Mouse (Mus musculus): ENCODE results near the gene Rxrg. TPM values are rescaled to one million over a fixed set of nuclear protein-coding genes. Genes with fewer than 3 reads are reported as not detected.
A peak's percentile ranks its signal among the peaks of the same experiment; 100 is the strongest.

The Rxrg gene
- total and polyA plus RNA-seq, 2 experiments from 2014 or later: 19.4 to 22.3 TPM

GRCm38 (mm10) chr1:167661123-167661522, 62.9 kb downstream of the Rxrg start:
- H3K36me3 ChIP-seq (ENCODE audit: insufficient read depth, low read length): no peaks in the 10 kb centered on the region
- no peaks in the 10 kb centered on the region for H3K9me3 ChIP-seq (ENCODE audit: low read length)
- no peak overlapping the region for H3K27ac ChIP-seq
- DNase-seq (ENCODE audit: low spot score): no peak
- H3K4me1 ChIP-seq (ENCODE audit: insufficient read depth, low read length): peaks cover 3% of the 10 kb centered on the region; the same call in 1 of the 2 replicates
- peak overlapping the region; percentile 64 for H3K4me2 ChIP-seq (ENCODE audit: low read depth, low read length)
- ATAC-seq: peak; percentile 88
- WGBS: 2% methylated on average over 19 of the region's 19 CpGs
- no peak for TF ChIP-seq CTCF (IDR thresholded peaks at IDR 0.05; ENCODE audit: low read depth)
- peak overlapping the region; percentile 21; the same call in 1 of the 2 replicates for H3K9ac ChIP-seq (replicated peaks; ENCODE audit: low read length)
- peaks cover 5% of the 10 kb centered on the region; the same call in 1 of the 2 replicates for H3K27me3 ChIP-seq (ENCODE audit: insufficient read depth, low read length)
- H3K4me3 ChIP-seq (ENCODE audit: low read length): peak overlapping the region; percentile 31

GRCm38 (mm10) chr1:167663136-167663535, 65.0 kb downstream of the Rxrg start:
- Histone ChIP-seq H3K9ac (replicated peaks; ENCODE audit: low read length) (no peak overlapping the region), H3K4me1 (ENCODE audit: insufficient read depth, low read length) (peaks cover 3% of the 10 kb centered on the region; the same call in 1 of the 2 replicates), H3K27ac (no peak overlapping the region), H3K36me3 (ENCODE audit: insufficient read depth, low read length) (no peaks in the 10 kb centered on the region), H3K4me2 (ENCODE audit: low read depth, low read length) (no peak overlapping the region), H3K27me3 (ENCODE audit: insufficient read depth, low read length) (peaks cover 5% of the 10 kb centered on the region; the same call in 1 of the 2 replicates), H3K4me3 (ENCODE audit: low read length) (no peak overlapping the region), H3K9me3 (ENCODE audit: low read length) (no peaks in the 10 kb centered on the region)
- no peak for DNase-seq (ENCODE audit: low spot score)
- ATAC-seq: no peak
- TF ChIP-seq CTCF (IDR thresholded peaks at IDR 0.05; ENCODE audit: low read depth): no peak
- WGBS: 57% methylated on average over 5 of the region's 5 CpGs

GRCm38 (mm10) chr1:167669796-167670195, 71.6 kb downstream of the Rxrg start:
- Histone ChIP-seq H3K4me3 (ENCODE audit: low read length) (no peak overlapping the region), H3K9me3 (ENCODE audit: low read length) (no peaks in the 10 kb centered on the region), H3K4me1 (ENCODE audit: insufficient read depth, low read length) (no peaks in the 10 kb centered on the region), H3K27me3 (ENCODE audit: insufficient read depth, low read length) (0 out of 2 replicates have a peak, but pooled peaks cover 17% of the 10 kb centered on the region), H3K27ac (no peak overlapping the region), H3K9ac (replicated peaks; ENCODE audit: low read length) (no peak overlapping the region), H3K4me2 (ENCODE audit: low read depth, low read length) (no peak overlapping the region), H3K36me3 (ENCODE audit: insufficient read depth, low read length) (no peaks in the 10 kb centered on the region)
- ATAC-seq: peak; percentile 49
- peak; percentile 74 for DNase-seq (ENCODE audit: low spot score)
- TF ChIP-seq CTCF (IDR thresholded peaks at IDR 0.05; ENCODE audit: low read depth): peak; percentile 86
- 36% methylated on average over 6 of the region's 6 CpGs for WGBS

GRCm38 (mm10) chr1:167672433-167672987, 74.3 kb downstream of the Rxrg start:
- no peak for DNase-seq (ENCODE audit: low spot score)
- Histone ChIP-seq H3K27me3 (ENCODE audit: insufficient read depth, low read length) (0 out of 2 replicates have a peak, but pooled peaks cover 17% of the 10 kb centered on the region), H3K4me1 (ENCODE audit: insufficient read depth, low read length) (no peaks in the 10 kb centered on the region), H3K36me3 (ENCODE audit: insufficient read depth, low read length) (no peaks in the 10 kb centered on the region), H3K9ac (replicated peaks; ENCODE audit: low read length) (no peak overlapping the region), H3K4me2 (ENCODE audit: low read depth, low read length) (no peak overlapping the region), H3K4me3 (ENCODE audit: low read length) (no peak overlapping the region), H3K27ac (no peak overlapping the region), H3K9me3 (ENCODE audit: low read length) (no peaks in the 10 kb centered on the region)
- no peak for ATAC-seq
- TF ChIP-seq CTCF (IDR thresholded peaks at IDR 0.05; ENCODE audit: low read depth): no peak
- WGBS: 31% methylated on average over 17 of the region's 17 CpGs

- no peak overlapping the region for H3K4me3 ChIP-seq (ENCODE audit: low read length)
- WGBS: 95% methylated on average over 6 of the region's 6 CpGs
These were observed 80.9 kb downstream of the Rxrg start for GRCm38 (mm10) chr1:167679061-167679460.

GRCm38 (mm10) chr1:167688001-167688346, 89.8 kb downstream of the Rxrg start:
- ATAC-seq: no peak
- Histone ChIP-seq H3K4me3 (ENCODE audit: low read length) (peak overlapping the region; percentile 46), H3K27me3 (ENCODE audit: insufficient read depth, low read length) (peaks cover 64% of the 10 kb centered on the region), H3K9ac (replicated peaks; ENCODE audit: low read length) (0 out of 2 replicates have a peak overlapping the region, but pooled peaks have one; percentile 46), H3K9me3 (ENCODE audit: low read length) (0 out of 2 replicates have a peak, but pooled peaks cover 4% of the 10 kb centered on the region), H3K4me2 (ENCODE audit: low read depth, low read length) (peak overlapping the region; percentile 68), H3K36me3 (ENCODE audit: insufficient read depth, low read length) (no peaks in the 10 kb centered on the region), H3K27ac (no peak overlapping the region), H3K4me1 (ENCODE audit: insufficient read depth, low read length) (peaks cover 8% of the 10 kb centered on the region; the same call in 1 of the 2 replicates)
- 0% methylated on average over 8 of the region's 8 CpGs for WGBS
- no peak for TF ChIP-seq CTCF (IDR thresholded peaks at IDR 0.05; ENCODE audit: low read depth)
- DNase-seq (ENCODE audit: low spot score): no peak

More at GRCm38 (mm10) chr1:167679061-167679460, 80.9 kb downstream of the Rxrg start:
- H3K27ac ChIP-seq: no peak overlapping the region
- no peak for ATAC-seq
- no peaks in the 10 kb centered on the region for H3K4me1 ChIP-seq (ENCODE audit: insufficient read depth, low read length)
- H3K27me3 ChIP-seq (ENCODE audit: insufficient read depth, low read length): no peaks in the 10 kb centered on the region
- H3K9ac ChIP-seq (replicated peaks; ENCODE audit: low read length): no peak overlapping the region
- DNase-seq (ENCODE audit: low spot score): no peak
- H3K4me2 ChIP-seq (ENCODE audit: low read depth, low read length): no peak overlapping the region
- TF ChIP-seq CTCF (IDR thresholded peaks at IDR 0.05; ENCODE audit: low read depth): no peak
- no peaks in the 10 kb centered on the region for H3K36me3 ChIP-seq (ENCODE audit: insufficient read depth, low read length)
- H3K9me3 ChIP-seq (ENCODE audit: low read length): peaks cover 8% of the 10 kb centered on the region; the same call in 1 of the 2 replicates

Data from hindbrain, postnatal 0 days (tissue).